Mouse (Mus musculus): Measurements from ENCODE around the gene Msmb. TPM values are rescaled to one million over a fixed set of nuclear protein-coding genes. Genes with fewer than 3 reads are reported as not detected.
A peak's percentile ranks its signal among the peaks of the same experiment; 100 is the strongest.
"Not testable (repeated sequence)": the region's sequence is repeated elsewhere in the genome, so short reads cannot be mapped to it uniquely, and the experiment has no call there.

Gene Msmb
- total RNA-seq, 2 experiments from 2014 or later, result not detected

GRCm38 (mm10) chr14:32168653-32169231, 26.9 kb downstream of the Msmb start:
- peak; percentile 23; the same call in 1 of the 2 replicates for ATAC-seq (replicated peaks; ENCODE audit: poor library complexity, severe bottlenecking)

GRCm38 (mm10) chr14:32170137-32170536, 28.3 kb downstream of the Msmb start:
- no peak for ATAC-seq (replicated peaks; ENCODE audit: poor library complexity, severe bottlenecking)

- no peak for ATAC-seq (replicated peaks; ENCODE audit: poor library complexity, severe bottlenecking)
These were observed 33.5 kb downstream of the Msmb start for GRCm38 (mm10) chr14:32175310-32175709.

GRCm38 (mm10) chr14:32176590-32176989, 34.8 kb downstream of the Msmb start:
- not testable (repeated sequence) for ATAC-seq (replicated peaks; ENCODE audit: poor library complexity, severe bottlenecking)

GRCm38 (mm10) chr14:32179393-32180195, 37.8 kb downstream of the Msmb start:
- no peak for ATAC-seq (replicated peaks; ENCODE audit: poor library complexity, severe bottlenecking)

GRCm38 (mm10) chr14:32180861-32181260, 39.0 kb downstream of the Msmb start:
- no peak for ATAC-seq (replicated peaks; ENCODE audit: poor library complexity, severe bottlenecking)

GRCm38 (mm10) chr14:32183846-32184245, 42.0 kb downstream of the Msmb start:
- ATAC-seq (replicated peaks; ENCODE audit: poor library complexity, severe bottlenecking), result no peak

- ATAC-seq (replicated peaks; ENCODE audit: poor library complexity, severe bottlenecking), result no peak
These were observed 49.0 kb downstream of the Msmb start for GRCm38 (mm10) chr14:32190627-32191391.

- no peak for ATAC-seq (replicated peaks; ENCODE audit: poor library complexity, severe bottlenecking)
These were observed 50.1 kb downstream of the Msmb start for GRCm38 (mm10) chr14:32191926-32192325.

- peak; percentile 78 for ATAC-seq (replicated peaks; ENCODE audit: poor library complexity, severe bottlenecking)
These were observed 50.6 kb downstream of the Msmb start for GRCm38 (mm10) chr14:32192437-32192836.

- not testable (repeated sequence) for ATAC-seq (replicated peaks; ENCODE audit: poor library complexity, severe bottlenecking)
These were observed 51.7 kb downstream of the Msmb start for GRCm38 (mm10) chr14:32193557-32193956.

GRCm38 (mm10) chr14:32201354-32201753, 59.5 kb downstream of the Msmb start:
- ATAC-seq (replicated peaks; ENCODE audit: poor library complexity, severe bottlenecking), result peak; percentile 34

GRCm38 (mm10) chr14:32201791-32202451, 60.1 kb downstream of the Msmb start, which contains the start of the genes Timm23 and Parg:
Gene Timm23 (minus strand): TSS chr14:32201898.
Gene Parg (plus strand): TSS chr14:32201949.
- peak; percentile 97 for ATAC-seq (replicated peaks; ENCODE audit: poor library complexity, severe bottlenecking)

Other genes with a start within 250 kb of the Msmb start
- gene Galnt15, start 113.0 kb upstream of the Msmb start, total RNA-seq (2014; fragmentation: Nextera tagmentation), result not detected in 2 replicates
- gene Galnt15, start 113.0 kb upstream of the Msmb start, total RNA-seq (2017), result not detected in 2 replicates
- gene Oxnad1, start 56.6 kb upstream of the Msmb start, total RNA-seq (2014; fragmentation: Nextera tagmentation), result 17.0 and 18.5 TPM in 2 replicates
- 25.4 and 33.8 TPM in 2 replicates for gene Oxnad1, start 56.6 kb upstream of the Msmb start, total RNA-seq (2017)
- 80.2 and 102 TPM in 2 replicates for gene Dph3, start 56.3 kb upstream of the Msmb start, total RNA-seq (2014; fragmentation: Nextera tagmentation)
- 64.0 and 91.6 TPM in 2 replicates for gene Dph3, start 56.3 kb upstream of the Msmb start, total RNA-seq (2017)
- gene Ncoa4, start 17.8 kb downstream of the Msmb start, total RNA-seq (2014; fragmentation: Nextera tagmentation), result 211 and 220 TPM in 2 replicates
- 230 and 232 TPM in 2 replicates for gene Ncoa4, start 17.8 kb downstream of the Msmb start, total RNA-seq (2017)
- gene Timm23, start 59.9 kb downstream of the Msmb start, total RNA-seq (2014; fragmentation: Nextera tagmentation), result 177 and 202 TPM in 2 replicates
- 156 and 165 TPM in 2 replicates for gene Timm23, start 59.9 kb downstream of the Msmb start, total RNA-seq (2017)
- 27.6 and 29.2 TPM in 2 replicates for gene Parg, start 59.9 kb downstream of the Msmb start, total RNA-seq (2014; fragmentation: Nextera tagmentation)
- gene Parg, start 59.9 kb downstream of the Msmb start, total RNA-seq (2017), result 117 and 145 TPM in 2 replicates
- not detected in 2 replicates for gene Ogdhl, start 180.0 kb downstream of the Msmb start, total RNA-seq (2014; fragmentation: Nextera tagmentation)
- gene Ogdhl, start 180.0 kb downstream of the Msmb start, total RNA-seq (2017), result 0.22 TPM in 1 of 2 replicates, not detected in the other
- not detected in 2 replicates for gene 1700024G13Rik, start 246.4 kb downstream of the Msmb start, total RNA-seq (2014; fragmentation: Nextera tagmentation)
- not detected in 2 replicates for gene 1700024G13Rik, start 246.4 kb downstream of the Msmb start, total RNA-seq (2017)